Mouse (Mus musculus) midbrain, embryonic 16.5 days (tissue): ENCODE measurements around the gene Ash1l. TPM values are rescaled to one million over a fixed set of nuclear protein-coding genes. Genes with fewer than 3 reads are reported as not detected.
"Not testable (repeated sequence)": the region's sequence is repeated elsewhere in the genome, so short reads cannot be mapped to it uniquely, and the experiment has no call there.

ENCODE experiments used
- ATAC-seq: fragments of 200-750 bp; cut with Nextera tagmentation; 2 replicates; pipeline ENCODE4 v1.8.0; 2017; ENCODE audit warnings: moderate TSS enrichment
- H3K27ac ChIP-seq: fragments of 300-500 bp; sonication (generic); 2 replicates; pipeline ENCODE4 v1.5.1; 2014; ENCODE audit warnings: mild to moderate bottlenecking, low read length, mixed read lengths
- H3K27me3 ChIP-seq: fragments of 300-500 bp; sonication (generic); 2 replicates; pipeline ENCODE4 v1.6.1; 2014; ENCODE audit warnings: low read depth, low read length, mixed read lengths; ENCODE audit not compliant: control insufficient read depth, insufficient read depth
- H3K36me3 ChIP-seq: fragments of 300-500 bp; sonication (generic); 2 replicates; pipeline ENCODE4 v1.6.1; 2014; ENCODE audit warnings: mild to moderate bottlenecking, low read length, moderate library complexity, mixed read lengths; ENCODE audit not compliant: control insufficient read depth, insufficient read depth
- H3K4me1 ChIP-seq: fragments of 300-500 bp; sonication (generic); 2 replicates; pipeline ENCODE4 v1.6.1; 2014; ENCODE audit warnings: mild to moderate bottlenecking, low read length, mixed read lengths; ENCODE audit not compliant: control insufficient read depth, insufficient read depth
- H3K4me2 ChIP-seq: fragments of 300-500 bp; sonication (generic); 2 replicates; pipeline ENCODE4 v1.6.1; 2014; ENCODE audit warnings: mild to moderate bottlenecking, low read length, mixed read lengths
- H3K4me3 ChIP-seq: fragments of 300-500 bp; sonication (generic); 2 replicates; pipeline ENCODE4 v1.5.1; 2014; ENCODE audit warnings: low read depth, mild to moderate bottlenecking, low read length, moderate library complexity, mixed read lengths
- H3K9ac ChIP-seq: fragments of 300-500 bp; sonication (generic); 2 replicates; pipeline ENCODE4 v1.6.1; 2014; ENCODE audit warnings: low read depth, low read length, mixed read lengths
- H3K9me3 ChIP-seq: fragments of 300-500 bp; sonication (generic); replicated peaks from 2 replicates; pipeline ENCODE4 v1.6.1; 2014; ENCODE audit warnings: mild to moderate bottlenecking, low read length, mixed read lengths; ENCODE audit not compliant: control insufficient read depth, poor library complexity, severe bottlenecking
- WGBS: fragments of 180-500 bp; shearing (Covaris S2); extraction: QIAGEN DNeasy Blood & Tissue Kit; methylation state at CpG from one replicate; pipeline ENCODE4 v1.1.7; 2014; 5-methylcytosine and 5-hydroxymethylcytosine counted together
- polyA plus RNA-seq: library from polyadenylated mRNA; unstranded; fragments of >200 nt; fragmentation: Nextera tagmentation; extraction: Ambion mirVana; gene quantifications from 2 replicates; pipeline ENCODE4 v1.2.1, GENCODE M21; 2015

The Ash1l gene
- polyA plus RNA-seq, 1 experiment from 2014 or later = 19.0 TPM

GRCm38 (mm10) chr3:89001536-89001935 lies 51.1 kb downstream of the Ash1l start:
- Histone ChIP-seq H3K9me3 (no peaks in the 10 kb centered on the region), H3K4me2 (no peak overlapping the region), H3K4me1 (no peaks in the 10 kb centered on the region), H3K36me3 (peaks cover 5% of the 10 kb centered on the region), H3K27me3 (no peaks in the 10 kb centered on the region), H3K27ac (no peak overlapping the region), H3K9ac (no peak overlapping the region), H3K4me3 (no peak overlapping the region)
- ATAC-seq = no peak
- 96% methylated on average over 7 of the region's 7 CpGs for WGBS

GRCm38 (mm10) chr3:89030896-89031295 lies 80.5 kb downstream of the Ash1l start:
- H3K4me2 ChIP-seq, H3K4me3 ChIP-seq, H3K4me1 ChIP-seq, H3K27me3 ChIP-seq, H3K9ac ChIP-seq, H3K27ac ChIP-seq, H3K9me3 ChIP-seq, ATAC-seq: not testable (repeated sequence)
- WGBS = 89% methylated on average over 5 of the region's 5 CpGs
- H3K36me3 ChIP-seq = peaks cover 16% of the 10 kb centered on the region

GRCm38 (mm10) chr3:89043359-89043758 lies 92.9 kb downstream of the Ash1l start:
- Histone ChIP-seq H3K9me3 (no peaks in the 10 kb centered on the region), H3K27ac (no peak overlapping the region), H3K4me1 (no peaks in the 10 kb centered on the region), H3K4me2 (no peak overlapping the region), H3K27me3 (no peaks in the 10 kb centered on the region), H3K9ac (no peak overlapping the region), H3K4me3 (no peak overlapping the region), H3K36me3 (peaks cover 17% of the 10 kb centered on the region)
- WGBS = 90% methylated on average over 4 of the region's 4 CpGs
- no peak for ATAC-seq

GRCm38 (mm10) chr3:89058361-89058760 lies 107.9 kb downstream of the Ash1l start:
- Histone ChIP-seq H3K27me3 (no peaks in the 10 kb centered on the region), H3K4me1 (no peaks in the 10 kb centered on the region), H3K27ac (no peak overlapping the region), H3K4me2 (no peak overlapping the region), H3K9me3 (no peaks in the 10 kb centered on the region), H3K9ac (no peak overlapping the region), H3K4me3 (no peak overlapping the region), H3K36me3 (peaks cover 36% of the 10 kb centered on the region)
- 92% methylated on average over 9 of the region's 9 CpGs for WGBS
- no peak for ATAC-seq

- Histone ChIP-seq H3K4me3 (no peak overlapping the region), H3K9me3 (no peaks in the 10 kb centered on the region), H3K4me1 (no peaks in the 10 kb centered on the region), H3K4me2 (no peak overlapping the region), H3K9ac (no peak overlapping the region), H3K27me3 (no peaks in the 10 kb centered on the region), H3K36me3 (peaks cover 39% of the 10 kb centered on the region), H3K27ac (no peak overlapping the region)
- ATAC-seq = no peak
- WGBS = 88% methylated on average over 3 of the region's 3 CpGs
These were observed 108.4 kb downstream of the Ash1l start for GRCm38 (mm10) chr3:89058783-89059182.

- Histone ChIP-seq H3K4me3 (no peak overlapping the region), H3K9ac (no peak overlapping the region), H3K27ac (no peak overlapping the region), H3K36me3 (peaks cover 47% of the 10 kb centered on the region), H3K27me3 (no peaks in the 10 kb centered on the region), H3K4me2 (no peak overlapping the region), H3K9me3 (no peaks in the 10 kb centered on the region), H3K4me1 (no peaks in the 10 kb centered on the region)
- ATAC-seq = no peak
- WGBS = 52% methylated on average over 3 of the region's 3 CpGs
These were observed 111.3 kb downstream of the Ash1l start for GRCm38 (mm10) chr3:89061696-89062095.

- Histone ChIP-seq H3K9me3 (no peaks in the 10 kb centered on the region), H3K36me3 (peaks cover 66% of the 10 kb centered on the region), H3K27ac (no peak overlapping the region), H3K4me1 (no peaks in the 10 kb centered on the region), H3K9ac (no peak overlapping the region), H3K4me3 (no peak overlapping the region), H3K27me3 (no peaks in the 10 kb centered on the region), H3K4me2 (no peak overlapping the region)
- ATAC-seq = no peak
These were observed 116.8 kb downstream of the Ash1l start for GRCm38 (mm10) chr3:89067265-89067664.

- no peak overlapping the region for H3K9ac ChIP-seq
These were observed 127.0 kb downstream of the Ash1l start for GRCm38 (mm10) chr3:89077383-89077782.

GRCm38 (mm10) chr3:89082287-89082686 lies 131.9 kb downstream of the Ash1l start:
- peaks cover 32% of the 10 kb centered on the region for H3K36me3 ChIP-seq

More at GRCm38 (mm10) chr3:89077383-89077782, 127.0 kb downstream of the Ash1l start:
- Histone ChIP-seq H3K4me2 (no peak overlapping the region), H3K27ac (no peak overlapping the region), H3K27me3 (no peaks in the 10 kb centered on the region), H3K36me3 (peaks cover 44% of the 10 kb centered on the region), H3K9me3 (no peaks in the 10 kb centered on the region), H3K4me3 (no peak overlapping the region), H3K4me1 (no peaks in the 10 kb centered on the region)
- 94% methylated on average over 9 of the region's 9 CpGs for WGBS
- no peak for ATAC-seq

GRCm38 (mm10) chr3:89084133-89084532 lies 133.7 kb downstream of the Ash1l start:
- Histone ChIP-seq H3K4me1 (peaks cover 2% of the 10 kb centered on the region), H3K36me3 (peaks cover 37% of the 10 kb centered on the region), H3K9ac (no peak overlapping the region), H3K4me2 (no peak overlapping the region), H3K27me3 (no peaks in the 10 kb centered on the region), H3K27ac (no peak overlapping the region), H3K4me3 (no peak overlapping the region), H3K9me3 (no peaks in the 10 kb centered on the region)
- ATAC-seq = no peak
- 82% methylated on average over 2 of the region's 2 CpGs for WGBS

More at GRCm38 (mm10) chr3:89082287-89082686, 131.9 kb downstream of the Ash1l start:
- H3K27me3 ChIP-seq, H3K4me1 ChIP-seq, H3K4me3 ChIP-seq, H3K9me3 ChIP-seq, ATAC-seq, H3K27ac ChIP-seq, H3K4me2 ChIP-seq, H3K9ac ChIP-seq: not testable (repeated sequence)
